Mouse (Mus musculus) cortical plate, adult 2 months (tissue): ENCODE measurements around the gene Spa17.

Source experiments
- CTCF ChIP-seq: fragments of 200-500 bp; IDR thresholded peaks from 2 replicates; pipeline ENCODE4 v1.5.1; 2011; ENCODE audit warnings: mild to moderate bottlenecking, control low read depth, low read length; ENCODE audit not compliant: insufficient read depth; ENCODE audit errors: extremely low read depth
- POLR2A ChIP-seq: fragments of 200-500 bp; IDR thresholded peaks from 2 replicates; pipeline ENCODE4 v1.6.1; 2011; ENCODE audit warnings: mild to moderate bottlenecking, low read length, control low read depth; ENCODE audit not compliant: insufficient read depth; ENCODE audit errors: extremely low read depth

- TF ChIP-seq POLR2A (peak; percentile 72), CTCF (no peak)
Measured at GRCm38 (mm10) chr9:37613182-37613910, at the start of gene Spa17.
